Mouse (Mus musculus) B cell, adult 2 months (primary cell): ENCODE measurements at regions not wholly inside any gene's neighbourhood (a gene's known extent, or its start where the extent isn't known, plus 50 kb on each side); places are given as distances from the start of the nearest gene placed in this dataset.
"Not testable (repeated sequence)": the region's sequence is repeated elsewhere in the genome, so short reads cannot be mapped to it uniquely, and the experiment has no call there.

ENCODE experiments used
- DNase-seq, 2 experiments: peaks; one replicate each; pipeline ENCODE4 v3.0.0; 2022

DNA sequence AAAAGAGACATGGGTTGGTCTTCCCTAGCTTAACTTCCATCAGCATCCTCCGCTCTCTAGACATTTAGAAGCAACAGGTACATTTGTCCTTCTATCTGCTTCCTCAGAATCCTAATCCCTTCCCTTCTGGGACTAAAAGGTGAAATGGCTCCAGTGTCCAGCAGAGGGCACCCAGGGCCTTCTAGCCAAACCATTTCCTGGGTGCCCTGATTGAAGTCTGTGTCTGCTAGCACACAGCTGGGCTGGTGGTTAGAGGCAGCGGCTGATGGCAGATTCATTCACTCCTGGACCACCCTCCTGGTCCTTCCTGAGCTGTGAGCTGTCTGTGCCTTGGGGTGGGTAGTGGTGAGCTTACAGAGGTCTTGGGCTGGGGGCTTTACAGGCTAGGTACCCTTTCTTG, 76.5 kb upstream of the Col13a1 start:
- DNase-seq: peak in 1 of 2 experiments; percentile 5

DNA sequence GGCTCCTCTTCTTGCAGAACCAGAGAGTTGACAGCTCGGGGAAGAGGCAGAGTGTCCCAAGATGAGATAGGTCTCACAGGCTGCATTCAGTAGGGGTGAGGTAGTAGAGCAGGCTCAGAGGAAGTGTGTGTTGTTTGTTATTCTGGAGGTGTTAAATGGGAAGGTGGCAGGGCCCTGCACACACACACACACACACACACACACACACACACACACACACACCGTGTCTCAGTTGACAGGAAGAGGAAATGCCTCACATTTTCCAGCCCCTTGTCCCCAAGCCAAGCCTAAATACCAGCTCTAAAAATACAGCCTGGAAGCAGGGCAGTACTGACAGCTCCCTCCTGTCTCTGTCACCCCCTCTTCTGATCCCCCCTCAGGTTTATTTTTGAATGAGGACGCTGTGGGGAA, 70.9 kb upstream of the Col13a1 start:
- DNase-seq: no peak

DNA sequence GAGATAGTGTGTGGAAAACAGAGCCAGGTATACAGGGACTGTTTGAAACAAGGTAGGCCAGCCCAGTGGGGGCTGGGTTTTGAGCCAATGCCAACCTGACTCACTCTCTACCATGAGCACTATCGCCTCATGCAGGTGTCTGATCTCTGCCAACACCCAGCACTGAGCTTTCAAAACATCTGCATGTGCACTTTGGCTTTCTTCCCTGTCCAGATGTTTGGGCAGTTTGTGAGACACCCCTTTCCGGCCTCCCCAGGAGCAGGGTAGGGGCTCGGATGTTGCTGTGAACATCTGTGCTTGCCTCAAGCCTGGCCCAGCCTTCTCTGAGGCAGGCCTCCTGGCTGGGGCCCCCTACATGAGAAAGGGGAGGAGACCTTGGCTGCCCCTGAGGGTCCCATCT, 65.5 kb upstream of the Col13a1 start:
- no peak for DNase-seq

DNA sequence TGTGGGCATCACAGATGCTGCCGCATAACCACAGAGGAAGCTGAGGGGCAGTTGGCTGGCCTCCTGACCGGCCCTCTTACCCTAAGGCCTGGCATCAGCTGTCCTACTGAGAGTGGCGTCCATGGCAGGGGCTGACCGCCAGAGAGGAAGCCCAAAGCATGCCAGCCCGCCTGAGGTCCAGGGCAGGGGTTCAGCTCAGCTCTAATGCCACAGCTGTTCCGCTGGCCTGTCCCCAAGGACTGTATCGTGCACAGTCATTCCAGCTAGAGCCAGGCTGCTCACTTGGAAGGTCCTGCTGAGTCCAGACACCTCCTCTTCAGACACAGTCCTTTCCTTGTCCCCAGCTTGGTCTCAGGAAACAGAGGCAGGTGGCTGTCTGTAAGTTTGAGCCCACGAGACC, 61.0 kb upstream of the Col13a1 start:
- DNase-seq: no peak

DNA sequence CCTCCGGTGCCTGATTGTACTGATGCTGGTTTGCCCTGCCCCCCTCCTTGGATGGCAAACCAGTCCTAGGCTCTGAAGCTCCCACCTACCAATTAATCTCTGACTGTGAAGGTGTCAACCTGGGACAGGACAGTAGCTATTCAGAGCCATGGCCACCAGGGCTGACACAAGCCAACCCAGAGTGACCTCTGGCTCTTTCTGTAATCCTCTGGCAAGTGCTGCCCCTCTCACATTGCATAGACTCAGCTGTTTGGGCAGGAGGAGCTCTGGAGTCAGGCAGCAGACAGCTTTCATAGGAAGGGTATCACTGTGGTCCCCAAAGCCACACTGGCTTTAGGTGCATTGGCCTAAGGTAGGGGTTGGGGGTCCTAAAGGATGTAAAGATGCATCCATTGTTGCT, 59.7 kb upstream of the Col13a1 start:
- no peak for DNase-seq

DNA sequence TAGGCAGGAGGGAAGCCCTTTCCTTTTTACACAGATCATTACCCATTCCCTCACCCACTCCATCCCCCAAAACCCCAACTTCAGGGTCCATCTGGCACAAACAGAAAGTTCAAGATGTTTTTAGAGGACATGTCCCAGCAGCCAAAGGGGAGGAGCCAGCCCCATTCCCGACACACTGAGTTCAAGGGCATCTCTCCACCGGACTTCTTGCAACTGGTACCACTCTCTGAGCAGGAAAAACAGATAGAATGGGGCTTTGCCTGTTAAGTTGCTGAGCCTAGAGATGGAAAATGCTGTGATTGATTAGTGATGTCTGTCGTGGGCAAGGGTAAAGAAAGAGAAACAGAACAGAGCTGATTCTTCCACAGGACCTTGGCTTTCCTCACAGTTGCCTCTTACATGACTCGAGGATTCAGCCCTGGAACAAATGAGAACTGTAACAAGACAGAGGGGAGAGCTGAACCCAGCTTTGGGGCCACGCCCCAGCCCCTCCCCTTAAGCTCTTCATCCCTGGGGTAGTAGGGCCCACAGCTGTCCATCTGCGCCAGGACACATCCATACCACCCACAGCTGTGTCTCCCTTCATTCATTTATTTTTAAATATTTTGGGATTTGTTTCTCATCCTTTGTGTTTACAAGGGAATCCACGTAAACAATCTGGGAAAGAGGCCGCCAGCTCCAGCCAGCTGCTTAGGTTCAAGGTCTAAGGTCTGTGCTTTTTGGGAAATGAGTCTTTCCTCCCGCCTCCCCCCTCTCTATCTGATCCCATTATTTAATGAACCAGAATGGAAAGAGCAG, 58.7 kb upstream of the Col13a1 start:
- DNase-seq: no peak

DNA sequence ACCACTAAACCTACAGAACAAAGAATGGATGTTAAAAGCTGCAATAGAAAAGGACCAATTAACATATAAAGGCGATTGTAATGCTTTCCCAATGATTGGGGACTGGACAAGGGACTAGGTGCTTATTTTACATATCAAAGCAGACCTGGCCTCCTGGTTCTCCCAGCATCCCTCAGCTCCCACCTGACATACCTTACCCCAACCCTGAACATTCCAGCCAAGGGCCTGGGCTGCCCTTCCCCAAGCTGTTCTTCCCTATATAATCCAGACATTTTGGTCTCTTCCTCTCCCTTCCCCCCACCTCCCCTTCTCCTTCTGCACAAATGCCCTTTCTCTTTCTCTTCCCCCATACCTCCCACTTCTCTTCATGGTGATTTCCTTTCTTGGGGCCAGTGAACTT, 57.9 kb upstream of the Col13a1 start:
- DNase-seq: no peak

DNA sequence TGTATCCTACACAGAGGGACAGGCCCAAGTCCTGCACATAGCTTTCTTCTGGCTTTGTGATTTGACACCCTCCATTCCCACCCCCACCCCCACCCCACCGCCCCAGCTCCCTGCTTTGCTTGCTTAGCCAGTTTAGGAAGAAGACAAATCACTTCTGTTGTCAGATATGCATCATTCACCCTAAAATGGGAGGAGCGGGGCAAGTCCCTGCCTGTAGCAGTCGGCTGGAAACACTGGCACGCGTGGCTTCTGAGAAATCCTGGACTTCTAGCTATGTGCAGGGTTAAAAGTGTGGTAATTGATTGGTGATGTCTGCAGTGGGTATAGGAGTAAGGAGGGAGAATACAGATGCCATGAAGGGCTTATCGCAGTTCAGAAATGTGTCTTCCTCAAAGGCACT, 55.4 kb upstream of the Col13a1 start:
- no peak for DNase-seq

DNA sequence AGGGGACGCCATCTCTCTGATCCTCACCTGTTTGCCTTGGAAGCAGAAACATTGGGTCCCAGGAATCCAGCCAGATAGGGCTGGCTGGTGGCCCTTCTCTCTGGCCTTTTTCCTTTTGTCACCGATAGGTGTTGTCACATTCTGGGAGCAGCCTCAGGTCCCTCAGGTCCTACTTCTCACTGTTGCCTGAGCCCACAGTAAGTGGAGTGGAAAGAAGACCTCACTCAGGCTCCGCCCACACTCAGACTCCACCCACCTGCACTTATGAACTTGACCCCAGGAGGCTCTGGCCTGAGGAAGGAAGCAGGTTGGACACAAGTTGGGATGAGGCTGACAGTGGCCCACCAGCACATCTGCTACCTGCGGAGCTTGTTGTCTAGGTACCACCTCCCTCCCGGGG, 54.8 kb upstream of the Col13a1 start:
- DNase-seq: no peak

DNA sequence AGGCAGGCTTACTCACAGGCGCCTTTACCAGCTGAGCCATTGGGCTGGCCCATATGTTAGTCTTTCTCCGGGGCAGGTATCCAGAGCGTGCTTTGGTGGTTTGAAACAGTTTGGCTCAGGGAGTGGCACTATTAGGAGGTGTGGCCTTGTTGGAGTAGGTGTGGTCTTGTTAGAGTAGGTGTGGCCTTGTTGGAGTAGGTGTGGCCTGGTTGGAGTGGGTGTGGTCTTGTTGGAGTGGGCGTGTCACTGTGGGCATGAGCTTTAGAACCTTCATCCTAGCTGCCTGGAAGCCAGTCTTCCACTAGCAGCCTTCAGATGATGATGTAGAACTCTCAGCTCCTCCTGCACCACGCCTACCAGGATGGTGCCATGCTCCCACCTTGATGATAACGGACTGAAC, 53.1 kb upstream of the Col13a1 start:
- DNase-seq: not testable (repeated sequence)

DNA sequence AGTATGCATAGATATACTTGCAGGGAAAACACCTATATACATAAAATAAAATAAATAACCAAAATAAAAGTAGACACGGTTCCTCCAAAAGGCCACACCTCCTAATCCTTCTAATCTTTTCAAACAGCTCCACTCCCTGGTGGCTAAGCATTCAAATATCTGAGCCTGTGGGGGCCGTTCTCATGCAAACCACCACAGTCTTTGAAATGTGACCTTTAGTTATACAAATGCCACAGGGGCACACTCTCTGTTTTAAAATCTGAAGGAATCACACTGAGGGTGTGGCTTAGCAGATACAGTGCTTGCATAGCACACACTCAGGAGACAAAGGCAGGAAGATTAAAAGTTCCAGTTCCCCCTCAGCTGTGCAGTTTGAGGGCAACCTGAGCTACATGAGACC, 50.4 kb upstream of the Col13a1 start:
- DNase-seq: no peak
